Mouse (Mus musculus) neural tube, embryonic 14.5 days (tissue): Measurements from ENCODE around the gene Mthfd1l. TPM values are rescaled to one million over a fixed set of nuclear protein-coding genes. Genes with fewer than 3 reads are reported as not detected.
A peak's percentile ranks its signal among the peaks of the same experiment; 100 is the strongest.
"Not testable (repeated sequence)": the region's sequence is repeated elsewhere in the genome, so short reads cannot be mapped to it uniquely, and the experiment has no call there.

ENCODE experiments used
- ATAC-seq: fragments of 200-750 bp; cut with Nextera tagmentation; 2 replicates; pipeline ENCODE4 v1.8.0; 2017; ENCODE audit warnings: low read depth, mild to moderate bottlenecking, moderate TSS enrichment, moderate library complexity
- H3K27ac ChIP-seq: fragments of 300-500 bp; sonication (generic); 2 replicates; pipeline ENCODE4 v1.5.1; 2014; ENCODE audit warnings: low read depth, mild to moderate bottlenecking, control low read depth, low read length, moderate library complexity, mixed read lengths
- H3K27me3 ChIP-seq: fragments of 300-500 bp; sonication (generic); 2 replicates; pipeline ENCODE4 v1.6.1; 2014; ENCODE audit warnings: low read length; ENCODE audit not compliant: control insufficient read depth, insufficient read depth
- H3K36me3 ChIP-seq: fragments of 300-500 bp; sonication (generic); 2 replicates; pipeline ENCODE4 v1.6.1; 2014; ENCODE audit warnings: low read length, mixed read lengths; ENCODE audit not compliant: control insufficient read depth, insufficient read depth
- H3K4me1 ChIP-seq: fragments of 300-500 bp; sonication (generic); 2 replicates; pipeline ENCODE4 v1.6.1; 2014; ENCODE audit warnings: low read length; ENCODE audit not compliant: control insufficient read depth, insufficient read depth
- H3K4me2 ChIP-seq: fragments of 300-500 bp; sonication (generic); 2 replicates; pipeline ENCODE4 v1.6.1; 2014; ENCODE audit warnings: mild to moderate bottlenecking, low read depth, low read length, control low read depth
- H3K4me3 ChIP-seq: fragments of 300-500 bp; sonication (generic); 2 replicates; pipeline ENCODE4 v1.5.1; 2014; ENCODE audit warnings: low read depth, low read length, control low read depth, mixed read lengths
- H3K9ac ChIP-seq: fragments of 300-500 bp; sonication (generic); replicated peaks from 2 replicates; pipeline ENCODE4 v1.6.1; 2014; ENCODE audit warnings: low read depth, mild to moderate bottlenecking, control low read depth, low read length, mixed read lengths
- H3K9me3 ChIP-seq: fragments of 300-500 bp; sonication (generic); 2 replicates; pipeline ENCODE4 v1.6.1; 2016; ENCODE audit warnings: low read length; ENCODE audit not compliant: control insufficient read depth
- WGBS: fragments of 180-500 bp; shearing (Covaris S2); extraction: QIAGEN DNeasy Blood & Tissue Kit; methylation state at CpG from one replicate; pipeline ENCODE4 v1.1.7; 2014; 5-methylcytosine and 5-hydroxymethylcytosine counted together
- polyA plus RNA-seq: library from polyadenylated mRNA; unstranded; fragments of >200 nt; fragmentation: Nextera tagmentation; extraction: Ambion mirVana; gene quantifications from 2 replicates; pipeline ENCODE4 v1.2.1, GENCODE M21; 2014

Mthfd1l gene
- polyA plus RNA-seq, 1 experiment from 2014 or later, result 5.6 TPM

GRCm38 (mm10) chr10:4200546-4201104 lies 227.7 kb downstream of the Mthfd1l start:
- H3K4me1 ChIP-seq, result no peaks in the 10 kb centered on the region
- 94% methylated on average over 5 of the region's 5 CpGs for WGBS
- no peak for ATAC-seq
- no peaks in the 10 kb centered on the region for H3K36me3 ChIP-seq
- no peaks in the 10 kb centered on the region for H3K9me3 ChIP-seq
- H3K4me3 ChIP-seq, result no peak overlapping the region
- H3K9ac ChIP-seq, result no peak overlapping the region
- H3K27me3 ChIP-seq, result no peaks in the 10 kb centered on the region
- H3K27ac ChIP-seq, result no peak overlapping the region
- no peak overlapping the region for H3K4me2 ChIP-seq

GRCm38 (mm10) chr10:4201141-4201540 lies 228.2 kb downstream of the Mthfd1l start:
- Histone ChIP-seq H3K4me1 (no peaks in the 10 kb centered on the region), H3K9ac (no peak overlapping the region), H3K4me2 (no peak overlapping the region), H3K27me3 (no peaks in the 10 kb centered on the region), H3K36me3 (no peaks in the 10 kb centered on the region), H3K27ac (no peak overlapping the region), H3K4me3 (no peak overlapping the region), H3K9me3 (no peaks in the 10 kb centered on the region)
- no peak for ATAC-seq
- WGBS, result 87% methylated on average over 4 of the region's 4 CpGs

GRCm38 (mm10) chr10:4203651-4204050 lies 230.7 kb downstream of the Mthfd1l start:
- not testable (repeated sequence) for H3K4me2 ChIP-seq, H3K4me1 ChIP-seq, H3K36me3 ChIP-seq, H3K27ac ChIP-seq, H3K9ac ChIP-seq, H3K9me3 ChIP-seq, ATAC-seq, H3K4me3 ChIP-seq, H3K27me3 ChIP-seq
- WGBS, result 52% methylated on average over 5 of the region's 6 CpGs

- no peak overlapping the region for H3K27ac ChIP-seq
- H3K4me1 ChIP-seq, result no peaks in the 10 kb centered on the region
- H3K4me2 ChIP-seq, result no peak overlapping the region
- no peaks in the 10 kb centered on the region for H3K27me3 ChIP-seq
- no peak overlapping the region for H3K4me3 ChIP-seq
- no peaks in the 10 kb centered on the region for H3K36me3 ChIP-seq
- H3K9ac ChIP-seq, result no peak overlapping the region
- 65% methylated on average over 15 of the region's 15 CpGs for WGBS
- peak; percentile 66 for ATAC-seq
- no peaks in the 10 kb centered on the region for H3K9me3 ChIP-seq
These were observed 236.1 kb downstream of the Mthfd1l start for GRCm38 (mm10) chr10:4209040-4209439.

GRCm38 (mm10) chr10:4210313-4211066 lies 237.6 kb downstream of the Mthfd1l start:
- H3K9me3 ChIP-seq, result no peaks in the 10 kb centered on the region
- no peak overlapping the region for H3K9ac ChIP-seq
- 48% methylated on average over 24 of the region's 24 CpGs for WGBS
- no peaks in the 10 kb centered on the region for H3K27me3 ChIP-seq
- H3K36me3 ChIP-seq, result no peaks in the 10 kb centered on the region
- ATAC-seq, result no peak
- H3K4me1 ChIP-seq, result no peaks in the 10 kb centered on the region
- no peak overlapping the region; the same call in 1 of the 2 replicates for H3K4me2 ChIP-seq
- no peak overlapping the region for H3K4me3 ChIP-seq
- H3K27ac ChIP-seq, result no peak overlapping the region

- H3K4me2 ChIP-seq, result no peak overlapping the region
- no peak overlapping the region for H3K9ac ChIP-seq
- no peaks in the 10 kb centered on the region for H3K36me3 ChIP-seq
- 84% methylated on average over 4 of the region's 4 CpGs for WGBS
- H3K27me3 ChIP-seq, result no peaks in the 10 kb centered on the region
- H3K27ac ChIP-seq, result no peak overlapping the region
- no peaks in the 10 kb centered on the region for H3K9me3 ChIP-seq
- ATAC-seq, result no peak
- no peak overlapping the region for H3K4me3 ChIP-seq
- no peaks in the 10 kb centered on the region for H3K4me1 ChIP-seq
These were observed 238.1 kb downstream of the Mthfd1l start for GRCm38 (mm10) chr10:4211067-4211447.

Other genes starting within 250 kb of the Mthfd1l start
- 4.4 and 13.6 TPM in 2 replicates for gene Plekhg1, start 232.8 kb upstream of the Mthfd1l start, polyA plus RNA-seq